Mouse (Mus musculus): Measurements from ENCODE around the gene Opn3. TPM values are rescaled to one million over a fixed set of nuclear protein-coding genes. Genes with fewer than 3 reads are reported as not detected.

Gene Opn3
- polyA plus RNA-seq (2014; fragmentation: Nextera tagmentation; extraction: Ambion mirVana): 13.2 and 15.0 TPM in 2 replicates

GRCm38 (mm10) chr1:175692246-175692996 lies at the start of gene Opn3, which contains the start of gene Chml:
TSS of gene Opn3 (minus strand) at chr1:175692776.
TSS of gene Chml (minus strand) at chr1:175692901.
- H3K4me2 ChIP-seq: peak within 1 kb of the TSS; percentile 80
- no peaks in the 10 kb centered on the region for H3K27me3 ChIP-seq (ENCODE audit: control insufficient read depth, insufficient read depth, low read length)
- under 1% methylated on average over 53 of the region's 73 CpGs for WGBS
- DNase-seq (ENCODE audit: low spot score, missing footprints) (peak; percentile 99), ATAC-seq (ENCODE audit: low FRiP score) (peak; percentile 97)
- no peaks in the 10 kb centered on the region for H3K9me3 ChIP-seq (ENCODE audit: control insufficient read depth, low read length)
- peaks cover 6% of the 10 kb centered on the region; the same call in 1 of the 2 replicates for H3K36me3 ChIP-seq (ENCODE audit: control insufficient read depth, insufficient read depth, low read length)
- peaks cover 21% of the 10 kb centered on the region for H3K4me1 ChIP-seq (ENCODE audit: control insufficient read depth, insufficient read depth, low read length)
- H3K4me3 ChIP-seq (ENCODE audit: low read depth, low read length): peak within 1 kb of the TSS; percentile 80
- H3K27ac ChIP-seq (ENCODE audit: low read depth, low read length): peak within 1 kb of the TSS; percentile 71
- H3K9ac ChIP-seq (ENCODE audit: low read length): peak within 1 kb of the TSS; percentile 88

- WGBS: 41% methylated on average over 7 of the region's 7 CpGs
- Histone ChIP-seq H3K9me3 (ENCODE audit: control insufficient read depth, low read length) (no peaks in the 10 kb centered on the region), H3K27me3 (ENCODE audit: control insufficient read depth, insufficient read depth, low read length) (no peaks in the 10 kb centered on the region), H3K4me3 (ENCODE audit: low read depth, low read length) (no peak overlapping the region), H3K9ac (ENCODE audit: low read length) (no peak overlapping the region), H3K27ac (ENCODE audit: low read depth, low read length) (no peak overlapping the region), H3K36me3 (ENCODE audit: control insufficient read depth, insufficient read depth, low read length) (no peaks in the 10 kb centered on the region), H3K4me1 (ENCODE audit: control insufficient read depth, insufficient read depth, low read length) (peaks cover 5% of the 10 kb centered on the region; the same call in 1 of the 2 replicates), H3K4me2 (no peak overlapping the region)
- no peak for ATAC-seq (ENCODE audit: low FRiP score)
- DNase-seq (ENCODE audit: low spot score, missing footprints): no peak
Measured at GRCm38 (mm10) chr1:175725771-175726170, 33.2 kb upstream of the Opn3 start.

DNA sequence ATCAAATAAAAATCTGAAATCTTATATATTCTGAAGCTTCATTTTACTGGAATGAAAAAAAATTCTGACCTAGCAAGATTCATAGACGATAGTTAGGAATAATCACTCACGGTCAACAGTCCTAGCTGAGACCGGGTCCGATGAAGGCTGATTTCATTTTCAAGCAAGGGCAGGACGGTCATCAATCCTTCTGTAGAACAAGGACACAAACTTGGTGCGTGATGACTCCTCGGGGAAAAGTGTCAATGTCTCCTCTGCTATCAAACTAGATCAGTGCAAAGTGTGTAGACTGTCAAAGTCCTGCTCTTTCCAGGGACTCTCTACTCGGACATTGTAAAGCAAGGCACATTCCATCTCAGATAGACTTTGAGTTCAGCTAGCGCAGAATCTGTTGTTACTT lies 24.3 kb upstream of the Opn3 start:
- Histone ChIP-seq H3K9me3 (ENCODE audit: control insufficient read depth, low read length) (no peaks in the 10 kb centered on the region), H3K36me3 (ENCODE audit: control insufficient read depth, insufficient read depth, low read length) (no peaks in the 10 kb centered on the region), H3K4me3 (ENCODE audit: low read depth, low read length) (no peak overlapping the region), H3K4me2 (no peak overlapping the region), H3K4me1 (ENCODE audit: control insufficient read depth, insufficient read depth, low read length) (no peaks in the 10 kb centered on the region), H3K9ac (ENCODE audit: low read length) (no peak overlapping the region), H3K27ac (ENCODE audit: low read depth, low read length) (no peak overlapping the region), H3K27me3 (ENCODE audit: control insufficient read depth, insufficient read depth, low read length) (no peaks in the 10 kb centered on the region)
- ATAC-seq (ENCODE audit: low FRiP score): no peak
- 94% methylated on average over 9 of the region's 9 CpGs for WGBS
- no peak for DNase-seq (ENCODE audit: low spot score, missing footprints)

DNA sequence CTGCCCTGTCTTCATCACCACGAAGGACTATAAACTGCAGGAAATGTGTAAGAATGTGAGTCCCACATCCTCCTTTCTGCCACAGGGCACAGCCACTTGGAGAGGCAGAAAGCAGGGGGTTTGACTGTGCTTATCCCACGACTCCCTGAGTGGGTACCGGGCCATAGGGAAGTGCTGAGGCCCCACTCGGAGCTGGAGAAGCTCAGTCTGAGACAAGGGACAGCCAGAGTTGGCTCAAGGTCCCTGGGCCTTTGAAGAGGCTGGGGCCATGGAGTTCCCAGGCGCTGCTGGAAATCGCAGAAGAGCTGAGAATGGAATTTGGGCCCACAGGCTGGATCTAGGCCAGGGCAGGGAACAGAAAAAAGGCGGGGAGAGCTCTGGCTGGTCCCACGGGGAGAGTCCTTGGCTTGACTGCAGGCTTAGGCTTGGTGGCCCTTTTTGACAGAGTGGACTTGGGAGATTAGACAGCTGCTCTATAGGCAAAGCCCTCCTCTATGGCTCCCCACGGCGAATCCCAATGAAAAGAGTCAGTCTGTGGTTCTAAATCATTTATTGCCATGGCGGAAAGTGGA lies 19.8 kb upstream of the Opn3 start:
- no peaks in the 10 kb centered on the region for H3K36me3 ChIP-seq (ENCODE audit: control insufficient read depth, insufficient read depth, low read length)
- H3K27ac ChIP-seq (ENCODE audit: low read depth, low read length): no peak overlapping the region
- no peaks in the 10 kb centered on the region for H3K4me1 ChIP-seq (ENCODE audit: control insufficient read depth, insufficient read depth, low read length)
- WGBS: 82% methylated on average over 11 of the region's 11 CpGs
- H3K27me3 ChIP-seq (ENCODE audit: control insufficient read depth, insufficient read depth, low read length): no peaks in the 10 kb centered on the region
- H3K9me3 ChIP-seq (ENCODE audit: control insufficient read depth, low read length): no peaks in the 10 kb centered on the region
- peak; percentile 54 for DNase-seq (ENCODE audit: low spot score, missing footprints)
- no peak for ATAC-seq (ENCODE audit: low FRiP score)
- H3K4me2 ChIP-seq: no peak overlapping the region
- H3K4me3 ChIP-seq (ENCODE audit: low read depth, low read length): no peak overlapping the region
- H3K9ac ChIP-seq (ENCODE audit: low read length): no peak overlapping the region

GRCm38 (mm10) chr1:175708013-175708412 lies 15.4 kb upstream of the Opn3 start:
- ATAC-seq (ENCODE audit: low FRiP score) (no peak), DNase-seq (ENCODE audit: low spot score, missing footprints) (no peak)
- Histone ChIP-seq H3K36me3 (ENCODE audit: control insufficient read depth, insufficient read depth, low read length) (no peaks in the 10 kb centered on the region), H3K9ac (ENCODE audit: low read length) (no peak overlapping the region), H3K4me1 (ENCODE audit: control insufficient read depth, insufficient read depth, low read length) (no peaks in the 10 kb centered on the region), H3K27me3 (ENCODE audit: control insufficient read depth, insufficient read depth, low read length) (no peaks in the 10 kb centered on the region), H3K4me2 (no peak overlapping the region), H3K9me3 (ENCODE audit: control insufficient read depth, low read length) (no peaks in the 10 kb centered on the region), H3K4me3 (ENCODE audit: low read depth, low read length) (no peak overlapping the region), H3K27ac (ENCODE audit: low read depth, low read length) (no peak overlapping the region)

DNA sequence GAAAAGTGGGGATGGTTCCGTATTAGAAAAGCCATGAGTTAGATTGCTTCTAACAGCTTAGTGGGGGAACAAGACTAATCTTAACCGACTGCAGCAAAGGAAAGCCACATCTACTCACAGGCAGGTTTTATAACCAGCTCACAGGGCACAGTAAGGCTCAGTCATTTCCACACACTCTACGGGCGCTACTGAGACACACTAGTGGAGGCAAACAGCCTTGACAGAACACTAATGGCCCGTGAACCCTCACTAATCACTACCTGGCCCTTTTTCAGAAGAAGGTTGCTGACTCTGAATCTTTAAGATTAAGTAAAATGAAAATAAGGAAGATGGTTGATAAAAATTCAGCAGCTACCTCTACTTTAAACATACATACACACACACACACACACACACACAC lies 15.0 kb upstream of the Opn3 start:
- Histone ChIP-seq H3K36me3 (ENCODE audit: control insufficient read depth, insufficient read depth, low read length) (no peaks in the 10 kb centered on the region), H3K9me3 (ENCODE audit: control insufficient read depth, low read length) (no peaks in the 10 kb centered on the region), H3K27ac (ENCODE audit: low read depth, low read length) (no peak overlapping the region), H3K4me3 (ENCODE audit: low read depth, low read length) (no peak overlapping the region), H3K4me2 (no peak overlapping the region), H3K4me1 (ENCODE audit: control insufficient read depth, insufficient read depth, low read length) (no peaks in the 10 kb centered on the region), H3K9ac (ENCODE audit: low read length) (no peak overlapping the region), H3K27me3 (ENCODE audit: control insufficient read depth, insufficient read depth, low read length) (no peaks in the 10 kb centered on the region)
- WGBS: 80% methylated on average over 5 of the region's 5 CpGs
- DNase-seq (ENCODE audit: low spot score, missing footprints) (peak; percentile 67), ATAC-seq (ENCODE audit: low FRiP score) (no peak)

GRCm38 (mm10) chr1:175701145-175701544 lies 8.6 kb upstream of the Opn3 start:
- DNase-seq (ENCODE audit: low spot score, missing footprints): no peak
- Histone ChIP-seq H3K4me1 (ENCODE audit: control insufficient read depth, insufficient read depth, low read length) (no peaks in the 10 kb centered on the region), H3K27ac (ENCODE audit: low read depth, low read length) (no peak overlapping the region), H3K9ac (ENCODE audit: low read length) (no peak overlapping the region), H3K9me3 (ENCODE audit: control insufficient read depth, low read length) (no peaks in the 10 kb centered on the region), H3K36me3 (ENCODE audit: control insufficient read depth, insufficient read depth, low read length) (no peaks in the 10 kb centered on the region), H3K27me3 (ENCODE audit: control insufficient read depth, insufficient read depth, low read length) (no peaks in the 10 kb centered on the region), H3K4me3 (ENCODE audit: low read depth, low read length) (no peak overlapping the region), H3K4me2 (no peak overlapping the region)
- no peak for ATAC-seq (ENCODE audit: low FRiP score)
- WGBS: 74% methylated on average over 4 of the region's 4 CpGs

- 44% methylated on average over 4 of the region's 4 CpGs for WGBS
- Histone ChIP-seq H3K4me1 (ENCODE audit: control insufficient read depth, insufficient read depth, low read length) (no peaks in the 10 kb centered on the region), H3K36me3 (ENCODE audit: control insufficient read depth, insufficient read depth, low read length) (no peaks in the 10 kb centered on the region), H3K4me2 (no peak overlapping the region), H3K27me3 (ENCODE audit: control insufficient read depth, insufficient read depth, low read length) (no peaks in the 10 kb centered on the region), H3K9me3 (ENCODE audit: control insufficient read depth, low read length) (no peaks in the 10 kb centered on the region), H3K27ac (ENCODE audit: low read depth, low read length) (no peak overlapping the region), H3K4me3 (ENCODE audit: low read depth, low read length) (no peak overlapping the region), H3K9ac (ENCODE audit: low read length) (no peak overlapping the region)
- DNase-seq (ENCODE audit: low spot score, missing footprints): no peak
- ATAC-seq (ENCODE audit: low FRiP score): no peak
Measured at GRCm38 (mm10) chr1:175699796-175700195, 7.2 kb upstream of the Opn3 start.

- Histone ChIP-seq H3K36me3 (ENCODE audit: control insufficient read depth, insufficient read depth, low read length) (no peaks in the 10 kb centered on the region), H3K9me3 (ENCODE audit: control insufficient read depth, low read length) (no peaks in the 10 kb centered on the region), H3K4me1 (ENCODE audit: control insufficient read depth, insufficient read depth, low read length) (no peaks in the 10 kb centered on the region), H3K27ac (ENCODE audit: low read depth, low read length) (no peak overlapping the region), H3K4me3 (ENCODE audit: low read depth, low read length) (no peak overlapping the region), H3K9ac (ENCODE audit: low read length) (no peak overlapping the region), H3K4me2 (no peak overlapping the region), H3K27me3 (ENCODE audit: control insufficient read depth, insufficient read depth, low read length) (no peaks in the 10 kb centered on the region)
- DNase-seq (ENCODE audit: low spot score, missing footprints) (no peak), ATAC-seq (ENCODE audit: low FRiP score) (no peak)
- WGBS: 70% methylated on average over 3 of the region's 3 CpGs
Measured at GRCm38 (mm10) chr1:175699375-175699774, 6.8 kb upstream of the Opn3 start.
